Mouse (Mus musculus): ENCODE measurements around the gene Alkbh3. TPM values are rescaled to one million over a fixed set of nuclear protein-coding genes. Genes with fewer than 3 reads are reported as not detected.

The Alkbh3 gene
- polyA plus RNA-seq, 2 experiments: 76.2 to 76.3 TPM

GRCm38 (mm10) chr2:94024637-94025036 is 14.0 kb upstream of the Alkbh3 start:
- Histone ChIP-seq H3K9ac (ENCODE audit: low read depth, low read length, severe bottlenecking) (no peak overlapping the region), H3K4me1 (ENCODE audit: control insufficient read depth, insufficient read depth, low read length) (no peaks in the 10 kb centered on the region), H3K27ac (replicated peaks; ENCODE audit: low read depth, low read length) (no peak overlapping the region), H3K9me3 (ENCODE audit: control insufficient read depth, low read length) (no peaks in the 10 kb centered on the region), H3K4me3 (replicated peaks; ENCODE audit: low read length) (no peak overlapping the region), H3K36me3 (ENCODE audit: control insufficient read depth, insufficient read depth, low read length) (no peaks in the 10 kb centered on the region), H3K4me2 (replicated peaks; ENCODE audit: low read depth, low read length, severe bottlenecking) (no peak overlapping the region), H3K27me3 (ENCODE audit: control insufficient read depth, insufficient read depth, low read length) (no peaks in the 10 kb centered on the region)
- no peak for TF ChIP-seq POLR2A (IDR thresholded peaks at IDR 0.05; ENCODE audit: borderline replicate concordance, extremely low read depth, insufficient read depth, insufficient read length)
- ATAC-seq (ENCODE audit: low FRiP score, low read depth): no peak
- no peak for DNase-seq (ENCODE audit: low spot score)
- 61% methylated on average over 5 of the region's 6 CpGs for WGBS

GRCm38 (mm10) chr2:94002331-94002730 is 8.3 kb downstream of the Alkbh3 start:
- peak; percentile 70 for DNase-seq (ENCODE audit: low spot score)
- peaks cover 86% of the 10 kb centered on the region for H3K36me3 ChIP-seq (ENCODE audit: control insufficient read depth, insufficient read depth, low read length)
- H3K27ac ChIP-seq (replicated peaks; ENCODE audit: low read depth, low read length): no peak overlapping the region
- no peak for ATAC-seq (ENCODE audit: low FRiP score, low read depth)
- no peak overlapping the region for H3K9ac ChIP-seq (ENCODE audit: low read depth, low read length, severe bottlenecking)
- H3K9me3 ChIP-seq (ENCODE audit: control insufficient read depth, low read length): no peaks in the 10 kb centered on the region
- H3K4me2 ChIP-seq (replicated peaks; ENCODE audit: low read depth, low read length, severe bottlenecking): no peak overlapping the region
- no peak overlapping the region for H3K4me3 ChIP-seq (replicated peaks; ENCODE audit: low read length)
- no peaks in the 10 kb centered on the region for H3K4me1 ChIP-seq (ENCODE audit: control insufficient read depth, insufficient read depth, low read length)
- no peaks in the 10 kb centered on the region for H3K27me3 ChIP-seq (ENCODE audit: control insufficient read depth, insufficient read depth, low read length)
- no peak for TF ChIP-seq POLR2A (IDR thresholded peaks at IDR 0.05; ENCODE audit: borderline replicate concordance, extremely low read depth, insufficient read depth, insufficient read length)
- 8% methylated on average over 2 of the region's 2 CpGs for WGBS

- peaks cover 84% of the 10 kb centered on the region for H3K36me3 ChIP-seq (ENCODE audit: control insufficient read depth, insufficient read depth, low read length)
- H3K27me3 ChIP-seq (ENCODE audit: control insufficient read depth, insufficient read depth, low read length): no peaks in the 10 kb centered on the region
- no peak overlapping the region for H3K9ac ChIP-seq (ENCODE audit: low read depth, low read length, severe bottlenecking)
- DNase-seq (ENCODE audit: low spot score) (no peak), ATAC-seq (ENCODE audit: low FRiP score, low read depth) (no peak)
- no peak for TF ChIP-seq POLR2A (IDR thresholded peaks at IDR 0.05; ENCODE audit: borderline replicate concordance, extremely low read depth, insufficient read depth, insufficient read length)
- WGBS: 82% methylated on average over 4 of the region's 4 CpGs
- no peak overlapping the region for H3K4me2 ChIP-seq (replicated peaks; ENCODE audit: low read depth, low read length, severe bottlenecking)
- no peaks in the 10 kb centered on the region for H3K9me3 ChIP-seq (ENCODE audit: control insufficient read depth, low read length)
- no peaks in the 10 kb centered on the region for H3K4me1 ChIP-seq (ENCODE audit: control insufficient read depth, insufficient read depth, low read length)
- H3K4me3 ChIP-seq (replicated peaks; ENCODE audit: low read length): no peak overlapping the region
- no peak overlapping the region for H3K27ac ChIP-seq (replicated peaks; ENCODE audit: low read depth, low read length)
Measured at GRCm38 (mm10) chr2:94001918-94002317, 8.7 kb downstream of the Alkbh3 start.

GRCm38 (mm10) chr2:94001411-94001810 is 9.2 kb downstream of the Alkbh3 start:
- no peaks in the 10 kb centered on the region for H3K4me1 ChIP-seq (ENCODE audit: control insufficient read depth, insufficient read depth, low read length)
- no peaks in the 10 kb centered on the region for H3K27me3 ChIP-seq (ENCODE audit: control insufficient read depth, insufficient read depth, low read length)
- H3K9me3 ChIP-seq (ENCODE audit: control insufficient read depth, low read length): no peaks in the 10 kb centered on the region
- H3K27ac ChIP-seq (replicated peaks; ENCODE audit: low read depth, low read length): no peak overlapping the region
- 95% methylated on average over 6 of the region's 6 CpGs for WGBS
- H3K9ac ChIP-seq (ENCODE audit: low read depth, low read length, severe bottlenecking): no peak overlapping the region
- H3K4me2 ChIP-seq (replicated peaks; ENCODE audit: low read depth, low read length, severe bottlenecking): no peak overlapping the region
- TF ChIP-seq POLR2A (IDR thresholded peaks at IDR 0.05; ENCODE audit: borderline replicate concordance, extremely low read depth, insufficient read depth, insufficient read length): no peak
- H3K4me3 ChIP-seq (replicated peaks; ENCODE audit: low read length): no peak overlapping the region
- DNase-seq (ENCODE audit: low spot score) (no peak), ATAC-seq (ENCODE audit: low FRiP score, low read depth) (no peak)
- H3K36me3 ChIP-seq (ENCODE audit: control insufficient read depth, insufficient read depth, low read length): peaks cover 81% of the 10 kb centered on the region

- no peak within 1 kb of the TSS for H3K9ac ChIP-seq (ENCODE audit: low read depth, low read length, severe bottlenecking)
- H3K4me2 ChIP-seq (replicated peaks; ENCODE audit: low read depth, low read length, severe bottlenecking): no peak within 1 kb of the TSS
- H3K27ac ChIP-seq (replicated peaks; ENCODE audit: low read depth, low read length): no peak within 1 kb of the TSS
- no peak for TF ChIP-seq POLR2A (IDR thresholded peaks at IDR 0.05; ENCODE audit: borderline replicate concordance, extremely low read depth, insufficient read depth, insufficient read length)
- no peaks in the 10 kb centered on the region for H3K27me3 ChIP-seq (ENCODE audit: control insufficient read depth, insufficient read depth, low read length)
- H3K4me3 ChIP-seq (replicated peaks; ENCODE audit: low read length): no peak within 1 kb of the TSS
- DNase-seq (ENCODE audit: low spot score) (no peak), ATAC-seq (ENCODE audit: low FRiP score, low read depth) (no peak)
- peaks cover 85% of the 10 kb centered on the region for H3K36me3 ChIP-seq (ENCODE audit: control insufficient read depth, insufficient read depth, low read length)
- H3K9me3 ChIP-seq (ENCODE audit: control insufficient read depth, low read length): no peaks in the 10 kb centered on the region
- H3K4me1 ChIP-seq (ENCODE audit: control insufficient read depth, insufficient read depth, low read length): no peaks in the 10 kb centered on the region
- 92% methylated on average over 6 of the region's 6 CpGs for WGBS
Measured at GRCm38 (mm10) chr2:93996254-93996653, 14.4 kb downstream of the Alkbh3 start, which contains the start of gene Gm27027. Gene Gm27027 (minus strand): TSS chr2:93996354.

GRCm38 (mm10) chr2:93992810-93993209 is 17.8 kb downstream of the Alkbh3 start:
- Histone ChIP-seq H3K36me3 (ENCODE audit: control insufficient read depth, insufficient read depth, low read length) (peaks cover 86% of the 10 kb centered on the region), H3K27ac (replicated peaks; ENCODE audit: low read depth, low read length) (no peak overlapping the region), H3K9ac (ENCODE audit: low read depth, low read length, severe bottlenecking) (no peak overlapping the region), H3K27me3 (ENCODE audit: control insufficient read depth, insufficient read depth, low read length) (no peaks in the 10 kb centered on the region), H3K4me1 (ENCODE audit: control insufficient read depth, insufficient read depth, low read length) (no peaks in the 10 kb centered on the region), H3K4me3 (replicated peaks; ENCODE audit: low read length) (no peak overlapping the region), H3K4me2 (replicated peaks; ENCODE audit: low read depth, low read length, severe bottlenecking) (no peak overlapping the region), H3K9me3 (ENCODE audit: control insufficient read depth, low read length) (no peaks in the 10 kb centered on the region)
- no peak for ATAC-seq (ENCODE audit: low FRiP score, low read depth)
- 69% methylated on average over 3 of the region's 3 CpGs for WGBS
- no peak for DNase-seq (ENCODE audit: low spot score)
- TF ChIP-seq POLR2A (IDR thresholded peaks at IDR 0.05; ENCODE audit: borderline replicate concordance, extremely low read depth, insufficient read depth, insufficient read length): no peak

All from limb, embryonic 14.5 days (tissue).